Mouse (Mus musculus) liver, adult (tissue): ENCODE data around the gene Ptprn2.

Experiments used
- GATA4 ChIP-seq: IDR thresholded peaks from 2 replicates; pipeline ENCODE4 v1.6.1; 2014; ENCODE audit warnings: mild to moderate bottlenecking, low read length; ENCODE audit not compliant: insufficient replicate concordance

The Ptprn2 gene

DNA sequence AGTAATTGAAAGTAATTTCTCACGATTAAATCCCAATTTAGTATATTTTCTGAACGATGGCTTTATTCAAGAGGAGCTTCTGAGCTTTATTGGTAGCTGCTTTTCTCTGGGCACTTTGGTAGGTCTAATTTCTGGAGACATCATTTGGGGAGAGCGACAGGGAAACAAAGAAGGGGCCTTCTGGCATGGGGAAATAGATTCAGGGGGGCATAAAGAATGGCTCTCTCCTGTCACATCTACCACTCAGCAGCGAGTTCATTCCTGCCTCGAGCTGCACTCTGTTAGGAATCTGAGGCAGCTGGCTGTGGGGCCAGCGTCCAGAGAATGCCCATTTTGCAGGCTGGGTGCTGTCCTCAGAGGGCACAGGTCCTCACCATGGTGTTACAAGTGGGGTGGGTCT is 285.4 kb downstream of the Ptprn2 start:
- no peak for TF ChIP-seq GATA4

DNA sequence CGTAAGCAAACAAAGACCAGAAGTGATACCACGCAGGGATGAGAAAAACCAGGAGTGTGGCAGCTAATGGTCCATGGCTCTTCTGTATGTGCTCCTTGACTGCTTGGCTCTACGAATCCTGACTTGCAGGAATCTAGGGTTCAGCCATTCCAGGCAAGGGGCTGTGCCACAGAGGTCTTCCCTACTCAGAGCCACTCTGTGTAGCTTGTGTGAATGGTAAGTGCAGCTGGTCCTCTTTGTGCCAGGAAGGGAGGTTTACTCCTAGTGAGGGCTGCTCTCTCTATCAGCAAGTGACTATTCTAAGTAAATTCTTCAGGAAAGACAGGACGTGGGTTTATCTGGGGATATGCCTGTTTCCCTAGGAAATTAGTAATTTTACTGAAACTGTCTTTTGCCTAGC is 286.0 kb downstream of the Ptprn2 start:
- no peak for TF ChIP-seq GATA4

DNA sequence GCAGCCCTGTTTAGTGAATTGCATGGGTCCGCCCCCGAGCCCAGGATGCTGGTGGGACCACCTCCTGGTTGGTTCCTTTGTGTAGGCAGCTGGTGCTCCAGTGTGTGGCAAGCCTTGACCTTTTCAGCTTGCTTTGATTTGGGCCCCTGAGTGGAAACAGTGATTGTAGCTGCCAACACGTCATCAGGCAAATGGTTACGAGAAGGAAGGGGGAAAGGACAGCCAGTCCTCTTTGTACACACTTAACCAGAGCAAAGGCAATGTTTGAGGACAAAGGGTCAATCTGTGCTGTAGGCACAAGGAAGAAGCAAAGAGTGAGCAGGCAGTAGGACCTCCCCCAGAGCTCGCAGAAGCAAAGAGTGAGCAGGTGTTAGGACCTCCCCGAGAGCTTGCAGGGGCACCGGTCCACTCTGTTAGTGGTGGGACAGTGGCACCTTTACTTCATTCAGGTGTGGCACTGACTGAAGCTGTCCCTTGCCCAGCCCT is 286.6 kb downstream of the Ptprn2 start:
- no peak for TF ChIP-seq GATA4

DNA sequence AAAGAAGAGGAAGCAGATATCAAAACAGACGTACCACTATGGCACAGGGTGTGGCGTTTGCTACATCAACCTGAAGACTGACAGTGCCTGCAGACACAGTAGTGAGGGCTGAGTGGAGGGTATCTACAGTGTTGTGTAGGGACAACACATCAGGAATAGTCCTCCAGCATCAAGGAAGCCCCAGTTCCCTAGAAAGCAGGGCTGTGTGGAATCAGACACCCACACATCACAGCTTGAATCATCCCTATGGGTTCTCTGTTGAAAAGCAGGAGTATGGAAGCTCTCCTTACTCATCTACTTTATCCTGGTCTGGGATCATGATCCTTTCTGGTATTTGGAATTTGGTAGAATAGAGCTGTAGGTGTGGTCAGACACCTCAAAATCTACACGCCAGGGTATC is 287.8 kb downstream of the Ptprn2 start:
- TF ChIP-seq GATA4 = no peak

DNA sequence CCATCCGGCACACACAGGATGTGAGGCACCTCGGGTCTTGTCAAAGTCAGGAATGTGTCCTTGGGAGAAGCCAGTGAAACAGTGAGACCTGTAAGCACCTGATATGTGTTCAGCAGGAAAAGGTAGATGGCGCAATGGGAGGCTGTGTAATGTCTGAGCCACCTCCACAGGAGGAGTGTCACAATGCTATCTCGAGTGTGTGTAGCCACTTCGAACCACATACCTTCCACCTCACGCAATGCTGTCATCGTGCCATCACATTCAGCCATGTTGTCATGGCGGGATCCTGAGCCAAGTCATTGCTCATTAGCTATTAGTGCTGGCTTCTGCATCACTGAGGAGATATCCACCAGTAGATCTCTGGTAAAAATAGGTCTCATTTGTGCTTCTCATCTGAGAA is 290.9 kb downstream of the Ptprn2 start:
- TF ChIP-seq GATA4 = no peak

DNA sequence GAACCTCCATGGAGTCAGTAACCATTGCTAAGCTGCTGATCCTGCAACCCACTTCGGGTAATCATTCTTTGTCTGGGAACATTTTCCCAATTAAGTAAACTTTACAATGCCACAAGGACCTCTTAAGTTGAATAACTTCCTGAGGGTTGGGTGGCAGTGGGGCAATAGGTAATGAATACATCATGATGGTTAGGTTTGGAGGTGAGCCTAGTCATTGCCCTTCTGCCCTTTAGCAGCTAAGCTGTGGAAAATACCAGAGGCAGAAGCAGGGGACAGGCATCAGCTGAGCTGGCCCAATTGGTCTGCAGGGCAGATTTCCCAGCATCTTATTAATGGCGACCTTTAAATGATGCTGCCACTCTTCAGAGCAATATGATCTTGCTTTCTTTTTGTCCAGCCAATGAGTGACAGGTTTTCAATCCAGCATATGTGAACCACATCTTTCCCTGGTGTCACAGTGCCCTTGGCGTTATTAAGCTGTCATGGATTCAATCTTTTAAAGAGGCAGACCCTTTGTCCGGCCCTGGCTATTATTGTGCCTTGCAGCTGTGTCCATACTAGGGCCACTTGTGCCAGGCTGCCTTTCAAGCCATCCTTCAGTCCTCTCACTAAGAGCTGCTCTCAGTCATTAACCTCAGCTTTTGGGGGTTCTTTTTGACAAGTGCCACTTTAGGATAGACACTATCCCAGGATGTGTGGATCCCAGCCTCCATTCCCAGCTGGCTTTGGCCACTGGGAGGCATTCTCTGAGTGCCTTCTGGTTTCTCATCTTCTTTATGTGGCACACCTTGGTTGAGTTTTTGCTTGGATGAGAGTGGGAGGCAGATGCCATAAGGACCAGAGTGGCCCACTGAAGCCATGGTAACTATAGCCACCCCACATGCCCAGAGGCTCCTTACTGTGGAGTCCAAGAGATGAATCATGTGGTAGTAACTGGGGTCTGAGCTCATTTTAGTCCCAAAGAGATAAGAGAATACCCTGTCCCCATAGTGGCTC is 292.9 kb downstream of the Ptprn2 start:
- TF ChIP-seq GATA4 = no peak

DNA sequence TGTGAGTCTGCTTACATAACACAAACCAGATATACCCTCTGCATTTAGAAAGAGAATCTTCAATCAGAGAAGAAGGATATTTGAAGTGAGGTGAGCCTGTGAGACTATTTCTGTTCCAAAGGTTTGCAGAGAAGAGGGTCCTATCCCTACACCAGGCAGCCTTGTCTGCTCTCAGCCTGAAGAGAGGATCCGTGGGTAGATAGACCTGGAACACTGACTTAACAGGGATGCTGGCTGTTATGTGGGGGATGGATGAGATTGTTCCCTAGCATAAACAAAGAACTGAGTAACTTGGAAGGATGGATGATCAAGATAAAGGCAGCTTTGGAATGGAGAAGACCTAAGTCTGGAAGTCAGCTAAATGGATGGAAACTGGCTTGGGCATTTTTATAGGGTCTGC is 294.9 kb downstream of the Ptprn2 start:
- TF ChIP-seq GATA4 = no peak

DNA sequence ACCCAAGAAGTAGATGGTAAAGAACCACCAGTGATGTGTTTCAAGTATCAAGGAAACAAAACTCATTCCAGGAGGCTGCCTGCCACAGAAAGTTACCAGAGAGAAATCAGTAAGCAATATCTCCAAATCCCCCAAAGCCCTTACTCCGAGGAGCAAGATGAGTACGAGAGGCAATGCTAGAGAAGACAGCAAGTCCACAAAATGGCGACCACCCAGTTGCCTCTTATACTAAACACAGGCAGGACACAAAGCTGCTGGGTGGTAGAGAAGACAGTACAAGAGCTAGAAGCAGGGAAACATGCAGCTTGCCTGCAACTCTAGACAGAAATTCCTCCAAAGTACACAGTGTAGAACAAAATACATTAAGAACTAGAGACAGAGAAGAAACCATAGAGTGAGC is 300.2 kb downstream of the Ptprn2 start:
- no peak for TF ChIP-seq GATA4

DNA sequence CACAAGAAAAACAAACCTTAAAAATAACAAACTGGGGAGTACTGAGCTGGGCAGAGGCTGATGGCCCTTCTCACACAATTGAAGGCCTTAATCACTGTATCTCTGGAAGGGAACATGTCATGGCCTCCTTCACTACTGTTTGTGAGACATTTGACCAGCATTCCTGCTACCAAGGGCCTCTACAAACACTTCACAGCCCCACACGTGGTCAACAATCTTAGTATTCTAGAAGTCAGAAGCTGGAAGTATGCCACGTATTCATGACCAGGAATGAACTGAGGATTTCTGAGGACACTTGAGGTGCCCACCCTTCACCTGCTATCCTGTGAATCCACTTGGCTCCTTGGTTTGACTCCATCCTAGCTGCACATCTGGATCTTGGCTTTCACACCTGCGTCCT is 302.8 kb downstream of the Ptprn2 start:
- no peak for TF ChIP-seq GATA4

DNA sequence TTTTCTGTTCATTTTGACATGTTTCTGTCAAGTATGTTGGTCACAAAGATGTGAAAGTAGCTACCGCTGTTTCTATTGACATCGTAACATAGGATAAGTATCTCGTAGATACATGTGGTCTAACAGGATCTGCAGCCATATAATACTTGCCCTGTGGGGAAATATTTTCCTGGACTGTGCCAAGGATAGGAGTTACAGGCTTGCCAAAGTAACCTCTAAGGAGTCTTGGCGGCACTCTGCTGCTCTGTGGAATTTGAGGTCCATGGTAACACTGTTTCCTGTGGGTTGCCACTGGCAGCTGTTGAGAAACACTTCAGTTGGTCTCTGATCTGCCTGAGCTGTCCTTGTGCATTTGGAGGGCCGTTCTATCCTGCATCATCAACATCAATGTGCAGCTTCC is 317.8 kb downstream of the Ptprn2 start:
- TF ChIP-seq GATA4 = no peak

DNA sequence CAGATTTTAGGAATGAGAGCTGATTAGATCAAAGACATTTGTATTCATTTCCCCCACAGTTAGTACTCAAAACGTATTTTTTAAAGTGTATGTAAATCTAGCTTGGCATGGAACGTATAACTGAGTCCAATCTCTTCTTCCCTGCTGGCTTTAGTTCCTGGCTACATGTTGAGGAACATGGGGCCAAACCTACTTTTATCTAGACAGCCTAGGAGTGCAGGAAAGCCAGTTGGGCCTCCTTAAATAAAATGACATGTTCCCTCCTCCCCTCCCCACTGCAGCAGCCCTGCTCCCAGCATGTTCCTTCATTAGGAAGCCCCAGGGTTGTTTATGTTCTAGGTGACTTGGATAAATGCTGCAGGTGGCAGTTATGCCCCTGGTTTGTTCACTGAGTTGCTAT is 319.2 kb downstream of the Ptprn2 start:
- no peak for TF ChIP-seq GATA4

DNA sequence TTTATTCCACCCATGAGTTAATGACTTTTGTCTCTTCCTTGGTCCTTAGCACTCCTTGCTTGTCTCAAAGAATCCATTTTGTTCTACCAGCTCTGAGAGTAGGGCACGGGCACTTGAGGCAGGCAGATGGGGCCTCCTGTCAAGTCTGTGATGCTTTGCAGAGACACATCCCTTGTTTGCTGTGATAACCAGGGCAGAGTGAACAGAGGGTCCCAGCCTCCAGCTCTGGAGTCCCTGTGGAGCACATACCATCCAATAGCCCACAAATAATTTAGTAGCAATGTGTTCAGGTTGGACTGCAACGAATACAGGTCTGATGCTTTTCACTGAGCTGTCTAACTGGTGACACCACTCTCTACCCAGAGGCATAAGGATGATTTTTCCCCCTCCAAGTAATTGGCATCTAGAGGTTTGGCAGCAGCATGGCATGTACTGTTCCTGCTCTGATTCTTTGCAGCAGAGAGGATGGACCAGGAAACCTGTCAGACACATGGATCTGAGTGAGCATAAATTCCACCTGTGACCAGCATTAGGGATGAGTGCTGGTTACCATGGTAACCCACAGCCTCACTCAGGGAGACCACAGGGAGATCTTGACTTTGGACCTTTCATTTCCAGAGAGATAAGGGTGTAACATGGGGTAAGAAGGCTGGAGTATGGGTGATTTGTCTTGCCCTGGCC is 319.7 kb downstream of the Ptprn2 start:
- TF ChIP-seq GATA4 = no peak

DNA sequence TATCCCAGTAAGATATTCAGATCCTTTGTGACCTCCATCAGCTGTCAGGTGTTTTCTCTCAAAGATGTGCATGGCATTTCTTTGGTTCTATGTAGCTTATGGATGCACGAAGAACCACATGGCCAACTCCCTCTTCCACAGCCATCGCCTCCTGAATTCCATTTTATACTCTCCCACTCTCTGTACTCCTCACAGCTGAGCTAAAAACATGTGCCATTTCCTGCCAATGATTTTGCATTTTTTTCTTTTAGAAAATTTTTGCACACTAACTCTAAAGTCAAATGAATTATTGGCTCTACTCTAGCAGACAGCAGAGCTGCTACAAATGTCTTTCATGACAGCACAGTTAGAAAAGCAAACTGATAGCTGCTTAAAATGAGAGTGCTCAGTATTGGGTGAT is 320.6 kb downstream of the Ptprn2 start:
- TF ChIP-seq GATA4 = no peak

DNA sequence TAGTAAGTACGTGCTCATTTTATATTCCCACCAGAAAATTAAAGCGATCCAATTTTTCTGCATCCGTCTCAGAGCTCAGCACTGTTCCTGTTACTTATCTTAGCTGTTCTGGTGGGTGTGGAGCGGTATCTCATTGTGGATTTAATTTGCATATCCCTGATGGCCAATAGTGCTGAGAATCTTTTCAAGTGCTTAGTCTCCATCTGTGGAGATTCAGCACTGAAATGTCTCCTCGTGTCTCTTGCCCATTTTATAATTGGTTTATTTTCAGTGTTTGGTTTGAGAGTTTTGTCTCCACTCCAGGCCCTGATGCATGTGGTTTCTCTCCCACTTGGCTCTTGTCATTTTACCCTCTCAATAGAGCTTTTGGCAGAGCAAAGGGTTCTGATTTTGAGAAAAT is 327.5 kb downstream of the Ptprn2 start:
- no peak for TF ChIP-seq GATA4

DNA sequence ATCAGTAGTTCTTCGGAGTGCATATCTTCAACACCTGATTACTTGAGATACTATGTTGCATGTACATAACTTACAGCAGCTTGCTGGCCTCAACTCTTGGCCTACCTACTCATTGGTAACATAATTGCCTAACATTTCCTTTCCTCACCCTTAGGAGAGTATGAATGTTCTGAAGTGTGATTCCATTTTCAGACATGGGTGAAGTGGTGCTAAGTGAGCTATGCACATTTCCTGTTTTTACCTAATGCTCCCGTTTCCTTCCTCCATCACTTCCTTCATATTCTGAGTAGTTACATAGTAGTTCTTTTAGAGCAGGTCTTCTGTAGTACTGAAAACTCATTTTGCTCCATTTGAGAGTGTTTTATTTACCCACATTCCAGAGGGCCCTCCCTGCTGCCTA is 334.3 kb downstream of the Ptprn2 start:
- TF ChIP-seq GATA4 = no peak

DNA sequence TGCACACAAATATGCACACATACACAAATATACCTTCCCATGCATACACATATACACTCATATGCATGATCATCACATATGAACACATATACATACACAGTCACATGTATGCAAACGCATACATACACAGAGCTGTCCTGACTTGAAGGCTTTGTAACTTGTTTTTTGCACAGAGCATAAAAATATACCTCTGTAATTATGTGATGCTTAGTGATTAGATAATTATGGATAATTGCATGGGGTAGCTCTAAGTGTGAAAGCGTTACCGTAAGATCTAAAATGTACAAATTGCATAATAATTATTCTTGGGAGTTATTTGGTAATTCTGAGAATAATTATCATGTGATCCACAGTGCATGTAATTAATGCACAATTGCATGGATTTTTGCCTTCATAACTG is 337.8 kb downstream of the Ptprn2 start:
- no peak for TF ChIP-seq GATA4
